Mouse (Mus musculus): Measurements from ENCODE around the gene Ppp1cc.

GRCm38 (mm10) chr5:122217636-122218035, 59.6 kb downstream of the Ppp1cc start:
- TF ChIP-seq CTCF (IDR thresholded peaks at IDR 0.05; ENCODE audit: borderline replicate concordance, insufficient read depth, low read depth, low read length) (no peak), POLR2A (IDR thresholded peaks at IDR 0.05; ENCODE audit: borderline replicate concordance, insufficient read depth, low read length) (no peak)

Data from cerebellum, adult 2 months (tissue).